Mouse (Mus musculus): ENCODE measurements around the gene Aloxe3.

Aloxe3 gene

GRCm38 (mm10) chr11:69109032-69109900 lies 16.4 kb upstream of the Aloxe3 start:
- DNase-seq (ENCODE audit: low spot score in 2 of 2) = no peak

- peak; percentile 79 to 93 for DNase-seq (ENCODE audit: low spot score in 2 of 2)
Observed at GRCm38 (mm10) chr11:69110319-69111046, 15.2 kb upstream of the Aloxe3 start.

- DNase-seq (ENCODE audit: low spot score in 2 of 2) = no peak
Observed at GRCm38 (mm10) chr11:69111051-69111810, 14.5 kb upstream of the Aloxe3 start.

DNA sequence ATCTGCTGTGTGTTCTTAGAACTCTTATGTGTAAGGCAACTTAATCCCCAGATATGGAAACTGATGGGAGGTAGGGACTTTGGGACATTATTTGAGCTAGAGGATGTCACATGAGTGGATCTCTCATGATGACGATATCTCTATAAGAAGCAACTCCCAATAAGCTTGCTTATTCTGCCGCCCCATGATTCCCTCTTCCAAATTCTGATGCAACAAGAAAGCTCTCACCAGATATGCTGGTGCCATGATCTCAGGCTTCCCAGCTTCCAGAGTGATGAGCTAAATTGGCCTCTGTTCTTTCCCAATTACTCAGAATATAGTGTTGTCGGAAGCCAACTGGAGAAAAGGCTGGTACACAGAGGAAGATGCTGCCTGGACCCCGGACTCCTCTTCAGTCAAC lies 13.8 kb upstream of the Aloxe3 start:
- DNase-seq (ENCODE audit: low spot score in 2 of 2) = no peak

- DNase-seq (ENCODE audit: low spot score in 2 of 2) = no peak
Observed at GRCm38 (mm10) chr11:69114018-69114417, 11.7 kb upstream of the Aloxe3 start.

- DNase-seq (ENCODE audit: low spot score in 2 of 2) = no peak
Observed at GRCm38 (mm10) chr11:69114621-69115020, 11.1 kb upstream of the Aloxe3 start.

DNA sequence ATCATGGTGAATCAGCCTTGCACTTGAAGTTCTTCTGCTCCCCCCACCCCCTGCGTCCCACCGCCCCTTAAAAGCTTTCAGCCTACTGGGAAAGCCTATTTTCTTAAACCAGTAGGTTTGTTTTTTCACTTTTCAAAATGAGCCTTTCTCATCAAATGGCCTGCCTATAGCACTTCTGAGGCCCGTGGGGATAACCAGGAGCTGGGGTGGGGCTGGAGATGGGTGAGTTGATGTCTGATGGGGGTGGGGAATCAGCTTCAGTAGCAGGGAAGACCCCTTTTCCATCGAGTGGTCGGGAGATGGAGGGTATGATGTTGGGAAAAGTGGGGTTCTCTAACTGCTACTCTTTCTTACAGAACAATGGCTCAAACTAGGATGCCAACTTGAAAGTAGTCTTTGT lies 8.9 kb upstream of the Aloxe3 start:
- no peak for DNase-seq (ENCODE audit: low spot score in 2 of 2)

DNA sequence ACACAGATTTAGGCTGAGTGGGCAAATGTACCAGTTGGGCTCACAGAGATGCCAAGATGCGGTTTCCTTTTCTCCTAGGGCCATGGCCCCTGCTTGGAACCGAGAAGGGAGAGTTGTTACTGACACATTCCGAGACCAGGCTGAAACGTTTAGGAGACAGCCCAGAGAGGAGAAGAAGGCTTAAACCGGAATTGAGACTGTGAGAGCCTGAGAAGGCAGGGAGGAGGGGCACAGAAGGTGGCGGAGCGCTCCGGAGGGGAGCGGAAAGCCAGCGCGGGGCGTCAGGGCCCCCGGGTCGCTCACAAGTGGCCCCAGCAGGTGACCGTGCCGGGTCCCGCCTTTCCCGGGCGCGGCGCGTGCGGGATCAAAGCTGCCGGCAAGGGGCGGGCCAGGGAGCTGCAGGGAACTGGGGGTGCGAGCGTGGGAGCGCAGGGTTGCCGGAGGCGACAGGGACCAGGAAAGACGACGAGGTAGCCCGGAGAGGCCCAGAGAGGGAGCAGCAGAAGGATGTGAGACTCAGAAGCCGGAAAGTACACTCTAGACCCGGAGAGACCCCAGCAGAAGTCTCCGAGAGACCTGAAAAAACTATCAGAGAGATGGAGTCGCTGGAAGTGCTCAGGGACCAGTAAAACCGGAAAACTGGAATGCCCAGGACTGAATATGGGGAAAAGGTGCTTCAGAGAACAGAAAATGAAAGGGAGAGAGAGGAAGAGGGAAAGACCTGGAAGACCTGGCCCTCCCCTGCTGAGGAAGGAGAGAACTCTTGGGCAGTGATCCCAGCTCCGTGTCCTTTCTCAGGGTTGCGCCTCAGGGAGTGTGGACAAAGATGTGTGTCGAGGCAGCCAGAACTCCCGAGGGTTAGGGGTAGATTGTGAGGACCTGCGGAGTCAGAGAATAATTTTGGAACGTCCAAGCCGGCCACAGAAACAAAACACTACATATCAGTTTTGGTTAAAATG lies 7.7 kb upstream of the Aloxe3 start:
- DNase-seq (ENCODE audit: low spot score in 2 of 2) = peak in 1 of 2 experiments; percentile 77

DNA sequence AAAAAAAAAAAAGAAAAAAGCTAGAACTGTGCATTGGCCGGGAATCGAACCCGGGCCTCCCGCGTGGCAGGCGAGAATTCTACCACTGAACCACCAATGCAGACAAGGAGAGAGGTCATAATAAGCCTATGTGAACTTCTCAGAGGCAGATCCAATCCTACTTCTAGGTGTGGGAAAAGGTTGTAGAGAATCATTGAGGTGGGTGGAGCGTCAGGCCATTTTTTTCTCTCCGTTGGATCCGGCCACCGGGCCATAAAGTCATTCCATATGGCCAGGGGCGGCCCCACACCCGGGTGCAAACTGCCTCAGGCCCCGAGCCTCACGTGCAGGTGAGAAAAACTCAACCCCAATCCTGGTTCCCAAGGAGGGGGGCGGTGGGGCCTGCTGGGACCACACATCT lies 6.9 kb upstream of the Aloxe3 start:
- peak; percentile 83 to 92 for DNase-seq (ENCODE audit: low spot score in 2 of 2)

GRCm38 (mm10) chr11:69119446-69120155 lies 6.1 kb upstream of the Aloxe3 start:
- no peak for DNase-seq (ENCODE audit: low spot score in 2 of 2)

DNA sequence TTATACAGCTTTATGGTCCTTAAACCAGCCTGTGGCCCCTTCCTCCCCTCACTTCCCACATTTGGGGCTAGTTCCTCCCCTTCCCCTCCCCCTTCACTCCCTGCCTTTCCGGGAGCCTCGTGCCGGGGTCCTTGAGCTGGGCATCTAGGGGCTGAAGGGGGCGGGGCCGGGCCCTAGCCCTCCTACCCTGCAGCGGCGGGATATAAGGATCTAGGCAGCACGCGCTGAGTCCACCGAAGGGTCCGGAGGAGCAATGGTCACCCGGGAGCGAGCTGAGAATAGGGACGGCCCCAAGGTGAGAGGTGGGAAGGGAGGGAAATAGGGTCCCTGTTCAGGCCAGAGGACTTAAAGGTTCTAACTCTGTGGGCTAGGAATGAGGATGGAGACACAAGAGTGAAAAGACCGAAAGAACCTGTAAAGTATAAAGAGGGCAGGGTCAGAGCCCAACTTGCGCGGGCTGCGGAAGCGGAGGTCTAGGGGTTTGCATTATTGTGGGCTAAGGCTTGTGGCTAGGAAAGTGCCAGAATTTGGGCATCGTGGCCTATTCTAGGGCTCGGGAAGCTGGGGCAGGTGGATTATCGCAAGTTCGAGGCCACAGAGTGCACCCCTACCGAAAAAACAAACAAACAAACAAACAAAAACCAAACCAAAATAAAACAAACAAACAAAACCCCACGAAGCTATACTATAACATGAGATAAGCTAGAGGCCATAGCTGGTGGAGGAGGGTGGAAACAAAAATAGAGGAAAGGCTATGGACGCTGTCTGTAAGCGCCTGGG lies 5.3 kb upstream of the Aloxe3 start, which contains the start of gene Hes7:
TSS of gene Hes7 (plus strand) at position 184 of the 780 bp plus-strand sequence.
- no peak for DNase-seq (ENCODE audit: low spot score in 2 of 2)

- DNase-seq (ENCODE audit: low spot score in 2 of 2) = no peak
Observed at GRCm38 (mm10) chr11:69121001-69121740, 4.5 kb upstream of the Aloxe3 start.

GRCm38 (mm10) chr11:69121741-69122335 lies 3.9 kb upstream of the Aloxe3 start:
- no peak for DNase-seq (ENCODE audit: low spot score in 2 of 2)

- peak; percentile 79 to 84 for DNase-seq (ENCODE audit: low spot score in 2 of 2)
Observed at GRCm38 (mm10) chr11:69122336-69122951, 3.3 kb upstream of the Aloxe3 start, which contains the start of gene 9130213A22Rik. Gene 9130213A22Rik, minus strand, starts transcription at chr11:69122589.

DNA sequence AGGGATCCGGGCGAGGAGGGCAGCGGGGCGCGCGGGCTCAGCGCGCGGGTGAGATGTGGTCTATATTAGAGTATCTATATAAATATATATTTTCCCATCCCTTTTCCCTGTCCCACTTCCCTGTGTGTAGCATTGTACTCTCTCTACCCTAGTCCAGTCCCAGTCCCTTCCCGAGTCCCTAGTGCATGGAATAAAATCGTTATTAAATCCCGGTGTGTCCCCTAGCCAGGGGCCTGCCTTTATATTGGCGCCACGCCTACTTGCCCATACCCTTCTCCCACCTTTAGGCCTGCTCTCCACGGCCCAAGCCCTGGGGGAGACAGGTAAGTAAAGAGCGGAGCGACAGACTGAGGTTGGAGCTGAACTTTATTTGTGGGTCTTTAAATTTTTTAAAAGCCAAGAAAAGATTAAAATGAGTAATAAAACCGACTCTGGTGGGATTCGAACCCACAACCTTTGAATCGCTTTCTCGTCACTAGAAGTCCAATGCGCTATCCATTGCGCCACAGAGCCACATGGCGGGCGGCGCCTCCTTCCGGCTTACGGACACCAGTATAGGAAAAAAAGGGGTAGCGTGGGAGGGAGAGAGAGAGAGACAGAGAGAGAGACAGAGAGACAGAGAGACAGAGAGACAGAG lies 2.5 kb upstream of the Aloxe3 start:
- peak; percentile 77 to 81 for DNase-seq (ENCODE audit: low spot score in 2 of 2)

DNA sequence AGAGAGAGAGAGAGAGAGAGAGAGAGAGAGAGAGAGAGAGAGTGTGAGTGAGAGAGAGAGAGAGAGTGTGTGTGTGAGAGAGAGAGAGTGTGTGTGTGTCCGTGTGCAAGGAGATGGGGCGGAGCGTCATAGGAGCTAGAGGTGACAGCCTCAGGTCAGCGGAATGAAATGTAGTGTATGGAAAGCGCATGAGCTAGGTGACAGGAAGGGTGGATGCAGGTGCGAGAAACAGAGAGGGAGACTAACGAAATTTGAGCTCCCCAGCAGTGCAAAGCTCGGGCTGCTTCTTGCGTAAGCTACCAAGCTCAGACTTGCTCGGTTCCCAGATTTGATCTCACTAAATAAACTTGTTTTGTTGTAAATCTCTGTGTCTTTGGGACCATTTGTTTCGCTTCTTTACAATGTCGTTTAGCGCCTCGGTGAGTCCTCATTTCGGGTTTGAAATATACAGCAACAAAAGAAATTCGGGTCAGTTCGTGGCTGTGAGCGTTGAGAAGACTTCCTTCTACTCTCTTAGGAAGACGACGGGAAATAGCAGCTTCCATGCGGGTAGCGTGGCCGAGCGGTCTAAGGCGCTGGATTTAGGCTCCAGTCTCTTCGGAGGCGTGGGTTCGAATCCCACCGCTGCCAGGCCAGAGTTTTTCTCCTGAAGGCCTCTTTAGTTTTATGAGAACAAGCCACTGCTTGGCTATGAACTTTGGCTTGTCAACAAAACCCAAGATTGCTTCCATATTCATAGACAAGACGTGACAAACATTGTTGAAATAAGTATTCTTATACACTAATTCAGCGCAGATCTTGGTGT lies 1.8 kb upstream of the Aloxe3 start:
- peak; percentile 80 to 83 for DNase-seq (ENCODE audit: low spot score in 2 of 2)

- DNase-seq (ENCODE audit: low spot score in 2 of 2) = no peak
Observed at GRCm38 (mm10) chr11:69124498-69124847, 1.2 kb upstream of the Aloxe3 start.
